Mouse (Mus musculus): Measurements from ENCODE around the gene Lrat.
A peak's percentile ranks its signal among the peaks of the same experiment; 100 is the strongest.

Gene Lrat

DNA sequence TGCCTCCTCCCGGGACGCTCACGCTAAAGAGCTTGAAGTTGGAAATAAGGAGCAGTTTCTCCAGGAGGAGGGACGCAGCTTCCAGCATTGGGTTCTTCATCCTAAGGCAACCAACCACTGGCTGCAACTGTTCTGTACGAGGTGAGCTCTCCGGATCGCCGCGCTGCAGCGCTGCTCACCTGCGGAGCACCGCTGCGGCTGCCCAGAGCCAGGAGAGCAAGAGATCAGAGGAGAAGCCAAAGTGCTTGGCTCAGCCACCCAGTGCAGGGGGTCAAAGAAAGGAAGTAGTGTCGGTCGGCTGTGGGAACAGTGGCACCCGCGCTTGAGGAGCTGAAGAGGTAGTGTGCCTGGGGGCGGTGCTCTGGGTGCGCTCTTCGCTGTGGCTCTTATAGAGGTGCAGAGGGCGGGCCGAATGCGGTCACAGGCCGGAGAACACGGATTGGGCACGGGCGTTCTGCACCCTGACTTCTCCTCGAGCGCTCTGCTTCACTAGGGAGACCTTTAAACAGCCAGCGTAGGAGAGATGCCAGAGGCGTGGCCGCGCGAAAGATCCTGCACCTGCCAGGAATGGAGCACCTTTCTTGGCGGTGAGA, at the start of gene Lrat:
TSS of gene Lrat (minus strand) at position 361 of the 593 bp plus-strand sequence.
- DNase-seq (ENCODE audit: low spot score in 2 of 2): no peak

GRCm38 (mm10) chr3:82952173-82952962, 48.6 kb upstream of the Lrat start:
- no peak for DNase-seq (ENCODE audit: low spot score in 2 of 2)

GRCm38 (mm10) chr3:82950639-82951038, 46.9 kb upstream of the Lrat start:
- no peak for DNase-seq (ENCODE audit: low spot score in 2 of 2)

DNA sequence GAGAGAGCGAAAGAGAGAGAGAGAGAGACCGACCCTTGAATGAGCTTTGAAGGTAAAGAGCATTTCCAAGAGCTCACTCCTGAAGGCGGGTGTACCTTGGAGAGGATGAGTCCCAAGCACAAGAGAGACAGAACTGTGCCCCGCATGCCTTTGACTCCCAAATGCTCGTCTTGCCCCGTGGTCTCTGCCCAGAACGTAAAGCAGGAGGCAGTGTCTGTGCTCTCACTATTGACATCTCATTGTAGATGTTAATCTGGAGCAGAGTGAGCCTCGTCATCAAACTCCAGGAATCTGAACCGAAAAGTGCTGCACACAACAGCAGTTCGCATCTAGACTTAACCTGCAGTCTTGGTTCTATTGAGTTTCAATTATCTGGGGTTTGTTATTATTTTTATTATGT, 46.4 kb upstream of the Lrat start:
- no peak for DNase-seq (ENCODE audit: low spot score in 2 of 2)

GRCm38 (mm10) chr3:82946375-82947107, 42.8 kb upstream of the Lrat start:
- DNase-seq (ENCODE audit: low spot score in 2 of 2): no peak

DNA sequence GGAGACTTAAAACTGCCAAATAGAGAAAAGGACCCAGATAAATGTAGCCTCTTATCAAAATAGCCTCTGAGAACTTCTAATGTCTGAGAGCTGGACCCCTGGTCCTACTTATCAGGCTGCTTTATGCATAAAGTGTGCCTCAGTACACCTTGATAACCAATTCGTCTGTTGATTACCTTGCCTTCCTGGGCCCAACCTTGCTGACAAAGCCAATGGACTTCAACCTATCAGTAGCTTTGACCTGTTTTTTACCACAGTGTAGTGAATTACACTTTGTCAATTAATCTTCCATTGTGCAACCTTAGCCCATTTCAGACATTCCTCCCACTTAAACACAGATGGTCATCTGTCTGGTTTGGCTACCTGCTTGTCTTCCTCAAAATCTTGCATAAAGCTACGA, 24.1 kb upstream of the Lrat start:
- DNase-seq (ENCODE audit: low spot score in 2 of 2): no peak

DNA sequence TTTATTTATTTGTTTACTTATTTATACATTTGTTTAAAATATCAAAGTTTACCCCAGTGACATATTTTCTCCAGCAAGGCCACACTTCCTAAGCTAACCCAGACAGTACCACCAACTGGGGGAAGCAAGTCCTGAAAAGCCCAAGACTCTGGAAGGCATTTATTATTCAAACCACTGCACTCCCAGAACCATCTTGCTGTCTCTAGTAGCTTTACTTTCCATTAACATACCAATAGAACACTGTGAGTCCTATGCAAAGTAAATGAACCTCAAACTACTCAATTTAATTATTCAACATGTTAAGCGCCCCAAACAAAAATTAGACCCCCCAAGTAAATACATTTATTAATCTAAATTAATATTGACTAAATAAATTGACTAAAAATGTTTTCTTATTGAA, 11.9 kb upstream of the Lrat start:
- no peak for DNase-seq (ENCODE audit: low spot score in 2 of 2)

- no peak for DNase-seq (ENCODE audit: low spot score in 2 of 2)
Observed at GRCm38 (mm10) chr3:82908671-82909070, 4.9 kb upstream of the Lrat start.

GRCm38 (mm10) chr3:82904211-82904908, 587 bp upstream of the Lrat start:
- DNase-seq (ENCODE audit: low spot score in 2 of 2): no peak

- no peak for DNase-seq (ENCODE audit: low spot score in 2 of 2)
Observed at GRCm38 (mm10) chr3:82902757-82903612, 788 bp downstream of the Lrat start.

- no peak for DNase-seq (ENCODE audit: low spot score in 2 of 2)
Observed at GRCm38 (mm10) chr3:82888842-82889241, 14.9 kb downstream of the Lrat start.

GRCm38 (mm10) chr3:82877258-82877657, 26.5 kb downstream of the Lrat start:
- DNase-seq (ENCODE audit: low spot score in 2 of 2): peak in 1 of 2 experiments; percentile 32

DNA sequence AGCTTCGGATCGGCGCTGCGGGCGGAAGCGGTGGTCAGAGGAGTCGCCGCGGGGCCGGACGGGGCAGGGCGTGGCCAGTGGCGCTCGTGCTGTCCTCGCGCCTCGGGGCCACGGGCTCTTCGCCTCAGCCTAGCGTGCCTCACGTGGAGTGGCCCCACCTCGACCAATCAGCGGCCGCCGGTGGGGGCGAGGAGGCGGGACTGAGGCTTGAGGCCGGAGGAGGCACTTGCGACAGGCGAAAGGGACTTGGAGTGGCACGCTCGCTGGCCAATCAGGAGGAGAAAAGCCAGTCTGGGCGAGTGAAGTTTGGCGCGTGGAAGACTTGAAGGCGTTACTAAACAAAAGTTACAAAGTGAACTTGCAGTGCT, 27.4 kb downstream of the Lrat start, which contains the start of gene Rbm46:
TSS of gene Rbm46 (minus strand) at position 112 of the 368 bp plus-strand sequence.
- DNase-seq (ENCODE audit: low spot score in 2 of 2): peak; percentile 23 to 44

- DNase-seq (ENCODE audit: low spot score in 2 of 2): no peak
Observed at GRCm38 (mm10) chr3:82875671-82876371, 28.0 kb downstream of the Lrat start.

GRCm38 (mm10) chr3:82857414-82858077, 46.2 kb downstream of the Lrat start:
- DNase-seq (ENCODE audit: low spot score in 2 of 2): peak in 1 of 2 experiments; percentile 29
